Mouse (Mus musculus) kidney, embryonic 14.5 days (tissue): ENCODE results near the gene Sik3. TPM values are rescaled to one million over a fixed set of nuclear protein-coding genes. Genes with fewer than 3 reads are reported as not detected.

ENCODE experiments used
- ATAC-seq: fragments of 200-750 bp; cut with Nextera tagmentation; 2 replicates; pipeline ENCODE4 v1.8.0; 2017; ENCODE audit warnings: moderate number of reproducible peaks, mild to moderate bottlenecking, moderate TSS enrichment, moderate library complexity; ENCODE audit not compliant: low FRiP score, low TSS enrichment
- H3K27ac ChIP-seq: fragments of 300-500 bp; sonication (generic); 2 replicates; pipeline ENCODE4 v1.5.1; 2014; ENCODE audit warnings: low read depth, mild to moderate bottlenecking, low read length, moderate library complexity, mixed read lengths
- H3K27me3 ChIP-seq: fragments of 300-500 bp; sonication (generic); 2 replicates; pipeline ENCODE4 v1.6.1; 2014; ENCODE audit warnings: mild to moderate bottlenecking, low read length; ENCODE audit not compliant: control insufficient read depth, insufficient read depth
- H3K36me3 ChIP-seq: fragments of 300-500 bp; sonication (generic); 2 replicates; pipeline ENCODE4 v1.6.1; 2014; ENCODE audit warnings: low read length, mixed read lengths; ENCODE audit not compliant: control insufficient read depth, insufficient read depth
- H3K4me1 ChIP-seq: fragments of 300-500 bp; sonication (generic); 2 replicates; pipeline ENCODE4 v1.6.1; 2014; ENCODE audit warnings: low read length, mixed read lengths; ENCODE audit not compliant: control insufficient read depth, insufficient read depth
- H3K4me2 ChIP-seq: fragments of 300-500 bp; sonication (generic); replicated peaks from 2 replicates; pipeline ENCODE4 v1.6.1; 2014; ENCODE audit warnings: low read depth, mild to moderate bottlenecking, low read length
- H3K4me3 ChIP-seq: fragments of 300-500 bp; sonication (generic); 2 replicates; pipeline ENCODE4 v1.5.1; 2014; ENCODE audit warnings: mild to moderate bottlenecking, low read length
- H3K9ac ChIP-seq: fragments of 300-500 bp; sonication (generic); 2 replicates; pipeline ENCODE4 v1.6.1; 2014; ENCODE audit warnings: low read depth, mild to moderate bottlenecking, low read length, moderate library complexity
- H3K9me3 ChIP-seq: fragments of 300-500 bp; sonication (generic); 2 replicates; pipeline ENCODE4 v1.6.1; 2016; ENCODE audit warnings: low read length; ENCODE audit not compliant: control insufficient read depth
- WGBS: fragments of 180-500 bp; shearing (Covaris S2); extraction: QIAGEN DNeasy Blood & Tissue Kit; methylation state at CpG from one replicate; pipeline ENCODE4 v1.1.7; 2014; 5-methylcytosine and 5-hydroxymethylcytosine counted together
- polyA plus RNA-seq: library from polyadenylated mRNA; unstranded; fragments of >200 nt; fragmentation: Nextera tagmentation; extraction: Ambion mirVana; gene quantifications from 2 replicates; pipeline ENCODE4 v1.2.1, GENCODE M21; 2014

The Sik3 gene
- polyA plus RNA-seq, 1 experiment from 2014 or later, result 10.1 TPM

DNA sequence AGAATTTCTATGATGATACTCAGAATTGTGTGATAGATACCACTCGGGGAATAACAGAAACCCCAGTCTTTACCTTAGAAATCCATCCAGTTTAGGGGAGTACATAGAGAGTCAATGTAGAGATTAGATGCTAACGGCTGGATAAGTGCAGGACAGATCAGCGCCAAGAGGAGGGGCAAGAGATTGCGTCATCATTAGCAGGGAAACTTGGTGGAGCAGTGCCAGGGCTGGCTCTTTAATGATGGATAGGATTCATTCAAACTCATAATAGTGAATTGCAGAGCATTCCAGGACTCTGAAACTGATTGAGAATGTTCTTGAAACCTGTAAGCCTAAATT is 27.4 kb upstream of the Sik3 start:
- Histone ChIP-seq H3K36me3 (no peaks in the 10 kb centered on the region), H3K4me1 (peaks cover 7% of the 10 kb centered on the region; the same call in 1 of the 2 replicates), H3K27me3 (no peaks in the 10 kb centered on the region), H3K9ac (peak overlapping the region; percentile 93), H3K4me3 (peak overlapping the region; percentile 83), H3K4me2 (peak overlapping the region; percentile 59), H3K27ac (peak overlapping the region; percentile 94), H3K9me3 (no peaks in the 10 kb centered on the region)
- WGBS, result 2% methylated on average over 4 of the region's 4 CpGs
- ATAC-seq, result peak; percentile 49

DNA sequence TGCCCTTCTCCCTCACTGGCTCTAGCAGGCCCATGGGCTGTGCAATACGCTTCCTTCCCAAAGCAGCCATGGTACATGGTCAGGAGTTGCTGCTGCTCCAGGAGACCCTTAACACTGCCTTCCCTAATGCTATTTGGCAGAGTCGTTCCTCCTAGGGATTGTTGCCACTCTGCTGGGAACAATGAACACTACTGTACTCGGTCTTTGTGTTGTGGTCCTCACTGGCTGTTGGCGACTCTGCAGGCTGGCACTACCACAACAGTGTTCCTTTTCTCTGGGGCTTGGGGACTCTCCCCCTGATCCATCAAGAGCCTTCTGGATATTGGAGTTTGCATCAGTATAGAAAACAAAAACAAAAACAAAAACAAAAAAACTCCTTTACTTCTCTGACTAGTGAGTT is 13.6 kb upstream of the Sik3 start:
- Histone ChIP-seq H3K4me1 (no peaks in the 10 kb centered on the region), H3K36me3 (no peaks in the 10 kb centered on the region), H3K27ac (no peak overlapping the region), H3K9me3 (no peaks in the 10 kb centered on the region), H3K9ac (no peak overlapping the region), H3K4me2 (no peak overlapping the region), H3K27me3 (no peaks in the 10 kb centered on the region), H3K4me3 (no peak overlapping the region)
- WGBS, result 75% methylated on average over 4 of the region's 4 CpGs
- ATAC-seq, result no peak

DNA sequence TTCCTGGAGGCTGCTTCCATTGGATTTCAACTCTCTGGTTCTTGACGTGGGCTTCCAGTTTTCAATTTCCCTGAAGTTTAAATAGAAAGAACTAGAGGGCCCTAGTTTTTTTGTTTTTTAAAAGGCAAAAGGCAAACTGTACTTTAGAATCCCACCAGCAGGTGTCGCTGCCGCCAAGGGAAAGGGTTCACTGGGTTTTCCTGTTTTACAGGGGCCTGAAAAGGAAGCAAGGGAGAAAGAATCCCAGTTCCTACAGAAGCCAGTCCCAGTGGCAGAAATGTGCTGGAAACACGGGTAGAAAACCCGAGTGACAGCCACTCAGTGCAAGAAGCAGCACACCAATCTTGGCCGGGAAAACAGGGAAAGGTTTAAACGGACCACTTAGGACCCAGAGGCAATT is 8.9 kb upstream of the Sik3 start:
- no peaks in the 10 kb centered on the region for H3K4me1 ChIP-seq
- H3K9ac ChIP-seq, result no peak overlapping the region
- H3K27me3 ChIP-seq, result no peaks in the 10 kb centered on the region
- no peak overlapping the region for H3K4me3 ChIP-seq
- H3K36me3 ChIP-seq, result no peaks in the 10 kb centered on the region
- no peak overlapping the region for H3K27ac ChIP-seq
- 6% methylated on average over 7 of the region's 7 CpGs for WGBS
- no peaks in the 10 kb centered on the region for H3K9me3 ChIP-seq
- no peak for ATAC-seq
- no peak overlapping the region for H3K4me2 ChIP-seq

DNA sequence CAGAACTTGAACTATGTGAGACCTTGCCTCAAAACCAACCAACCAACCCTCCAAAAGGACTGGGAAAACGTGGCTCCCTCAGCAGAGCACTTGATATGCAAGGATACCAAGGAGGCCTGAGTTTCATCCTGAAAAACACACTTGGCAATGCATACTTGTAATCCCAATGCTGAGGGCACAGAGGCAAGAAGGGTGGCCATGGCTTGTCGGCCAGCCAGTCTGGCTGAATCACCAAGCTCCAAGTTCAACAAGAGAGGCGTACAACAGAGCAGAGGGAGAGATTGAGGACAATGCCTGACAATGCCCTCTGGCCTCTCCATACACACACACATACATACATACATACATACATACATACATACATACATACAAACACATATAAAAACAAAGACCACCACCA is 8.1 kb upstream of the Sik3 start:
- Histone ChIP-seq H3K4me1 (no peaks in the 10 kb centered on the region), H3K4me3 (no peak overlapping the region), H3K4me2 (no peak overlapping the region)

DNA sequence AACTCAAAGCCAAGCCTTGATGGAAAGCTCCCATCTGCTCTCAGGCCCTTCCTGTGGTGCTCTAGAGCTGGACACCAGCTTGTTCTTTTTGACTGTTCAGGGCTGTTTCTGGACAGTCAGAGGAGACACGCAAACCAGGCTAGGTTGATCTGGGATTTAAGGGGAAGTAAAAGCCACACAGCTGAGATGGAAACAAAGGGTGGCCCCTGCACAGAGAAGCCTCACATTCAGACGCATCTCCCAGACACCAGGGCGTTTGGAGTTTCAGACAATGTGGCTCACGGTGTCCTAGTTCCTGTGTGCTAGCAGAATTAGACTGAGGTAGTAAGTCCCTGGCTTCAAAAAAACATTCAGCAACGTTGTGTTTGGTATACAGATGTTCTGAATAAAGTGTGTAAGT is 6.4 kb upstream of the Sik3 start:
- Histone ChIP-seq H3K36me3 (no peaks in the 10 kb centered on the region), H3K4me2 (no peak overlapping the region), H3K4me3 (no peak overlapping the region), H3K27ac (no peak overlapping the region), H3K9me3 (no peaks in the 10 kb centered on the region), H3K27me3 (no peaks in the 10 kb centered on the region), H3K9ac (no peak overlapping the region), H3K4me1 (peaks cover 4% of the 10 kb centered on the region; the same call in 1 of the 2 replicates)
- 65% methylated on average over 5 of the region's 5 CpGs for WGBS
- ATAC-seq, result no peak

More for the DNA sequence above, 8.1 kb upstream of the Sik3 start:
- no peak overlapping the region for H3K9ac ChIP-seq
- no peak overlapping the region for H3K27ac ChIP-seq
- ATAC-seq, result no peak
- H3K27me3 ChIP-seq, result no peaks in the 10 kb centered on the region
- no peaks in the 10 kb centered on the region for H3K36me3 ChIP-seq
- no peaks in the 10 kb centered on the region for H3K9me3 ChIP-seq
- 71% methylated on average over 3 of the region's 3 CpGs for WGBS

DNA sequence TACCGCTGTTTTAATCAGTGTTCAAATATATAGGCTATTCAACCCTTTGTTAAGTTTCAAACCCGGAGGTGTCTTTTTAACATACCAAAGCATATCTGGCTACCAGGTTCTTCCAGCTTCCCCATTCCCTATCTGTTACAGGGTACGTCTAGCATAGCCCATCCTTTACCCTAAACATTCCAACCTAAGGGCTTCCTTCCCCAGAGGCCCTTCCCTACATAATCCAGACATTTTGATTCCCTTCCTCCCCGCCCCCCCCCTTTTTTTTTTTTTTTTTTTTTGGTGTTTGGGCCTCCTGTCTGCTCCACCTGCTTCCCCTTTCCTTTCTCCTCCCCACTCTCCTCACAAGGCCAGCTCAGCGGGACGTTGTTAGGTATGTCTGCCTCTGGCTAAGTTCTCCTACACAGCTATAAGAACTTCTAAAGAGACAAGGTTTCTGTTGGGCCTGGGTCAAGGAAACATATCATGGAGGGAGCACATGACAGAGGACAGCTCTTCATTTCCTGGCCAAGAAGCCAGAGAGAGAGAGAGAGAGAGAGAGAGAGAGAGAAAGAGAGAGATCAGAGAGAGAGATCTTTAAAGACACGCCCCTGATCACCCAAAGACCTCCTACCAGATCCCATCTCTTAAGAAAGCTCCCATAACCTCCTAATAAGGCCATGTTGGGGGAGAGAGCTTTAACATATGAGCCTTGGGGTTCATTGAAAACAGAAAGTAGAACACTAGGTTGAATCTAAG is 3.5 kb upstream of the Sik3 start:
- H3K4me3 ChIP-seq, result no peak overlapping the region
- no peak overlapping the region for H3K9ac ChIP-seq
- peaks cover 14% of the 10 kb centered on the region; the same call in 1 of the 2 replicates for H3K4me1 ChIP-seq
- H3K4me2 ChIP-seq, result no peak overlapping the region
- no peaks in the 10 kb centered on the region for H3K36me3 ChIP-seq
- 76% methylated on average over 7 of the region's 7 CpGs for WGBS
- no peak for ATAC-seq
- H3K27me3 ChIP-seq, result no peaks in the 10 kb centered on the region
- H3K9me3 ChIP-seq, result no peaks in the 10 kb centered on the region
- no peak overlapping the region for H3K27ac ChIP-seq

DNA sequence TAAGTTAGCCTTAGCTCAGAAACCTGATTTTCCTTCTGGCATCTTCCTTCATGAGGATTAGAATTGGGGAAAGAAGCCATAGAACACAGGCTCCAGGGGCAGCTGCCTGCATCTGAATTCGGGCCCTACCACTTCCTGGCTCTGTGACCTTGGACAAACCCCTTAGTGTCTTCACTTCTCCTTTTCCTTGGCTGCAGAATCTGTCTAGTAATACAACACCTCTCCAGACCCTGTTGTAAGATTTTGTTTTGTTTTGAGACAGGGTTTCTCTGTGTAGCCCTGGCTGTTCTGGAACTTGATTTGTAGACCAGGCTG is 3.0 kb upstream of the Sik3 start:
- no peak for ATAC-seq
- Histone ChIP-seq H3K27me3 (no peaks in the 10 kb centered on the region), H3K27ac (no peak overlapping the region), H3K4me2 (no peak overlapping the region), H3K4me3 (no peak overlapping the region), H3K4me1 (peaks cover 17% of the 10 kb centered on the region; the same call in 1 of the 2 replicates), H3K36me3 (no peaks in the 10 kb centered on the region), H3K9me3 (no peaks in the 10 kb centered on the region), H3K9ac (no peak overlapping the region)
- WGBS, result 52% methylated on average over 1 of the region's 1 CpGs

DNA sequence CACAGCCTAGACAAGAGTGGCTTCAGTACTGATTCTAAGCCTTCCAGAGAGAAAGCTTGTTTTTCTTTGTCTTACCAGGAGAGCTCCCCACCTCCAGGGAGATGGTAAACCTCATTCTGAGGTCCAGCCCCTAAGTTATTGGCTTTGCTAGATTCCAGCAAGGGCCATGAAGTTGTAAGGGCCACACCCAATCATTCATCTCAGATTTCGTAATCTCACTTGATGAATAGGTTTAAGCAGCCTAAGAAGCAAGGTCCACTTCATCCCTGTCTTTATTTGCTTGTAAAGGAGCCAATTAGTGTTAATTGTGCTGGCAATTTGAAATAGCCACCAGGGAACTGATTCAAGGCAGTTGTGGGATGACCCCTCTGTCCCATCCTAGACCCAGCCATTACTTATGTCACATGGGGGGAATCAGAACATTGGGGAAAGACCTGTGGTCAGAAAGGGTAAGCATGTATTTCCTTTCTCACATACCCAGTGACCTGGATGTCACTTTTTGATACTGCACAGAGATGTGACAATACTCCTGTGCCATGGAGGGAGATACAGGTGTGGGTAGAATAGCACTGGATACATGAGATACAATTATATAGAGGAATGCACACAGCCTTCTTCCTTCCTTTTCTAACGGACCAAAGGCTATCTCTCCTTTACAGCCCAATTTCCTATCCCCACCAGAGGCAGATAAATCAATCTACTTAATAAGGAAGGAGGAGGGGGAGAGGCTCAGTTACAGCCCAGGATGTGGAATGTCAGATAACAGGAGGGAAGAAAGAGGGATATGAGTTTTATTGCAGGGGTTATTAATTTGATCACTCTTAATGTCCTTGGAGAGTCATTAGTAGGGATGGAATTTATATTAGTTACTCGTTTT is 1.3 kb upstream of the Sik3 start:
- H3K4me3 ChIP-seq, result peak overlapping the region; percentile 97; the same call in 1 of the 2 replicates
- no peaks in the 10 kb centered on the region for H3K27me3 ChIP-seq
- H3K9me3 ChIP-seq, result no peaks in the 10 kb centered on the region
- H3K4me2 ChIP-seq, result peak overlapping the region; percentile 79
- 22% methylated on average over 3 of the region's 3 CpGs for WGBS
- H3K27ac ChIP-seq, result no peak overlapping the region
- H3K9ac ChIP-seq, result no peak overlapping the region
- peaks cover 32% of the 10 kb centered on the region for H3K4me1 ChIP-seq
- H3K36me3 ChIP-seq, result no peaks in the 10 kb centered on the region
- ATAC-seq, result no peak

DNA sequence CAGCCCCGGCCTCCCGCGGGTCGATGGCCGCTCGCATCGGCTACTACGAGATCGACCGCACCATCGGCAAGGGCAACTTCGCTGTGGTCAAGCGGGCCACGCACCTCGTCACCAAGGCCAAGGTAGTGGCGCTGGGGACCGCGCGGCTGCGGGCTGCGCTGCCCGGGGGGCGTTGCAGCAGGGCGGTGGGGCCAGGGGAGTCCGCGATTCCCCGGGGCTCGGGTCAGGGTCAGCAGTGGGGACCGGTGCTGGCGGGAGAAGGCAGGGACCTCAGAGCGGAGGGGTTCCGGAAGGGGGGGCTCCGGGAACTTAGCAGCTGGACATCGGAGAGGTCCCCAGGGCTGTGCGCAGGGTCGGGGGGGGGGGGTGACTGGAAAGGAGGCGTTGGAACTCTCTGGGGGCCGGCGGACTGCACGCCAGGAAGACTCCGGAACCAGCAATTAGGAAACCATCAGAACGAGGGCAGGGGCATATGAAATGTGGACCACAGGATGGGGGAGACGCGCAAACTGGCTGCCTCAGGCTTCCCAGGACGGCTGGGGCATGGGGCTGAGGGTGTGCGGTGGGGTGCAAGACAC is 478 bp downstream of the Sik3 start:
- peak; percentile 70 for ATAC-seq
- Histone ChIP-seq H3K9me3 (no peaks in the 10 kb centered on the region), H3K36me3 (no peaks in the 10 kb centered on the region), H3K27ac (peak overlapping the region; percentile 87), H3K4me1 (peaks cover 32% of the 10 kb centered on the region), H3K27me3 (no peaks in the 10 kb centered on the region), H3K4me2 (peak overlapping the region; percentile 79), H3K9ac (peak overlapping the region; percentile 94), H3K4me3 (peak overlapping the region; percentile 97)
- WGBS, result under 1% methylated on average over 41 of the region's 46 CpGs
